Mouse (Mus musculus) Patski (cell line): Measurements from ENCODE around the gene Mmgt2. TPM values are rescaled to one million over a fixed set of nuclear protein-coding genes. Genes with fewer than 3 reads are reported as not detected.

Source experiments
- ATAC-seq: fragments of 100-300 bp; one replicate; pipeline ENCODE4 v1.8.0; 2021
- CTCF ChIA-PET: fragments of 350-600 bp; sonication (Branson Sonifier 250); formaldehyde crosslinking; loops from one replicate; lab custom pipeline; 2022; ENCODE audit warnings: inconsistent platforms; lab: Charles Lee
- POLR2A ChIA-PET: fragments of 350-600 bp; sonication (Branson Sonifier 250); formaldehyde crosslinking; loops from one replicate; lab custom pipeline; 2022; ENCODE audit warnings: antibody characterized with exemption, inconsistent platforms; lab: Charles Lee
- DNase-seq: peaks from one replicate; pipeline ENCODE4 v3.0.0-alpha.2; 2011; ENCODE audit warnings: low read depth, low spot score
- H3K27me3 ChIP-seq: fragments of 371-371 bp; one replicate; pipeline ENCODE4 v1.5.1; 2021
- CTCF ChIP-seq: fragments of 100-300 bp; IDR thresholded peaks from one replicate; pipeline ENCODE4 v1.5.1; 2021
- in situ Hi-C: fragments of 300-500 bp; cut with MboI; formaldehyde crosslinking; loops from 3 replicates; pipeline ENCODE4 v1.11.1; 2018; ENCODE audit warnings: low pct_unique_long_range_greater_than_20kb, mixed read lengths
- polyA plus RNA-seq: library from polyadenylated mRNA; unstranded; gene quantifications from one replicate; pipeline ENCODE4 v1.2.3, GENCODE M21; 2021

The Mmgt2 gene
- polyA plus RNA-seq, 1 experiment from 2014 or later = 55.6 TPM

DNA sequence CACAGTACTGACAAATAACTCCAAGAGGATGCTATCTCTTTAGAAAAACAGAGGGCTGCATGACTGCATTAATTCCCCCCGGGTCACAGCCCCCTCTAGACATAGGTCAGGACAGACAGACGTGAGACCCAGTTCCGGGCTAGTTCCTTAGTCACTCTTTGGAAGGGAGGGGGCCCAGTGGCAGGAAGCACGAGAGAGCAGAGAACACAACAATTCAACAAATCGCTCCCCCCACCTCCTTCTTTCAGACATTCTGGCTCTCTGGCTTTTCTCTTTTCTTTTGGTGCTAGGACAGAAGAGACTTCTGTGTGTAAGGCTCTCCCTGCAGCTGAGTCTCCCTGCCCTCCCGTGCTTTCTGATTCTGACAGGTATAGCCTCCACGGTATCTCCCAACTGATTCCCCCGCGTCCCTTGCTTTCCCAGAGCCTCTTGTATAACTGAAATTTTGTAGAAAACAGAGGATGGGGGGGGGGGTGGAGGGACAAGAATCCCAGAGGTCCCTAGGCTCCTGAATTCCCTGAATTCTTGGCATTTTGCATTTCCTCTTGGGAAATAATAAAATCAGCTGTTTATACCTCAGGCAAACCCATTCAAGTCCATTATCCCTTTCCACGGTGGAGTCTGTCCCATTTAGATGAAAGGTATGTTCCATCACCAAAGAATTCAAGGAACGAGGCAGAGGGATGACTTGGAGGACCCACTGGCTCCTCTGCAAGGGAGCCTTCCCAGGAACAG, 12.2 kb upstream of the Mmgt2 start:
- ChIA-PET CTCF (no interaction called here), POLR2A (interaction anchor here (0.7 kb wide), 1 partner anchor 17 kb away, joined by 3 read pairs; no protein-coding TSS in a partner anchor)
- H3K27me3 ChIP-seq = no peaks in the 10 kb centered on the region
- TF ChIP-seq CTCF = no peak
- in situ Hi-C loops = no loop called here
- DNase-seq (no peak), ATAC-seq (no peak)

DNA sequence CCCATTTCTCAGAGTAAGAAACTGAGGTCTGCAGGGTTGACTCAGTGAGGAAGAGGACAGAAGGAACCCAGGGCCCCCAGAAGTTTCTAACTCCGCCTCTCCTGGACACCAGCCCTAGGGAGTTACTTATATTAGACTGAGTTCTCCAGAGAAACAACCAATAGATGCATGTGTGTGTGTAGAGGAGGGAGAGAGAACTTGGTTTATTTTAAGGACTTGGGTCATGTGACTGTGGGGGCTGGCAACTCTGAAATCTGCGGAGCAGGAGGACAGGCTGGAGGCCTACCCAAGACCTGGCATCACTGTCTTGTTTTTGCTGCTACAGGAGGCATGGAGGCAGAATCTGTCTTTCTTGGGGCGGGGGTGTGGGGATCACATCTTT, 11.6 kb upstream of the Mmgt2 start:
- DNase-seq (no peak), ATAC-seq (no peak)
- TF ChIP-seq CTCF = no peak
- H3K27me3 ChIP-seq = no peaks in the 10 kb centered on the region
- CTCF ChIA-PET = no interaction called here
- in situ Hi-C loops = no loop called here
- POLR2A ChIA-PET = interaction anchor here (0.7 kb wide), 1 partner anchor 16 kb away, joined by 3 read pairs; no protein-coding TSS in a partner anchor

DNA sequence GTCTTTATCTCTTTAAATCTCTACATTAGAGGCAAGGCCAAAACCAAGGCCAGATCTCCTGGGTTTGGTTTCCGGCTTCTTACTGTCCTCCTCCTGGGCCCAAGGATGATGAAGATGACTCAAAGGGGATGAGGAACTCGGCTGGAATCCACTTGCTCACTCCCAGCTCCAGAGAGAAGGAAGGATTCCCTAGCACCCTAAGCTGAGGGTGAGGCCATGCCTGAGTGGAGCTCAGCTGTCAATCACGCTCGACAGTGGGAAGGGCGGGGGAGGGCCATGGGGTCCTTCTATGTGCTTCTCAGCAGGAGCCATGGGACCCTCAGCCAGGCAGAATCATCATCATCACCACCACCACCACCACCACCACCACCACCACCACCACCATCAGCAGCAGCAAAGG, 11.1 kb upstream of the Mmgt2 start:
- peak; percentile 31 for ATAC-seq
- DNase-seq = no peak
- TF ChIP-seq CTCF = no peak
- no peaks in the 10 kb centered on the region for H3K27me3 ChIP-seq
- ChIA-PET CTCF (no interaction called here), POLR2A (no interaction called here)
- in situ Hi-C loops = no loop called here

DNA sequence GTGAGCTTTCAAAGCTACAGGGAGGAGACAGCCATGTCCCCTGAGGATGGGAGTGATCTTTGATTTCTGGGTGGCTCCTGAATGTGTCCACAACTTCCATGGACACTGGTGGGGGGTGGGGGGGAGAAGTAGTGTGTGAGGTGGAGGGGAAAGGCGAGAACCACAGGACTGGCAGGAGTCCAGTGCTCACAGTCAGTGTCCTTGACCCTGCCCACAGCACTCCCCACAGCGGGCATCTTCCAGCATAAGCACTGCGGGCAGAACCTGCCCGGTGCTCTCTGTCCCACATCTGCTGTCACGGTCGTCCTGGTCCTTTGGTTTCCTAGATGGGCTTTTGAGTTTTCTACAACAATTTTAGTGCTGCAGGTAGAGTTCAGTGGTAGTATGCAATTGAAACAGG, 10.7 kb upstream of the Mmgt2 start:
- in situ Hi-C loops = no loop called here
- CTCF ChIA-PET = no interaction called here
- ATAC-seq (no peak), DNase-seq (no peak)
- POLR2A ChIA-PET = no interaction called here
- no peaks in the 10 kb centered on the region for H3K27me3 ChIP-seq
- no peak for TF ChIP-seq CTCF

DNA sequence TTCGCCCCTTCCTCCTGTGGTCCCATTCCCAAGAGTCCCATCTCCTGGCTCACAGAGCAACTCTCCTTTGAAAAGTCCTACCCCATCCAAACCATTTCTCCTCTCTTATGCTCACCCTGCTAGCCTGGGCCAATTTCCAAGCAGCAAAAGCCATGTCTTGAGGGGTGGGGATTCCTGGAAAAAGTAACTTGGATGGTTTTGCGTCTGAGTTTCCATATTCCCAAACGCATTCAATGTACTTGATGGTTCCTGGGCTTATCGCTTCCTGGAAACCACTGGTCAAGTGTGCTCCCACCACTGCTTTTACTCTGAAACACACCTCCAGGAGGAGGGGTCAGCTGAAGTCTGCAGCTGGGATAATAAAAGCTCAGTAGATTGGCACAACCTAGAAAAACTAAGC, 10.1 kb upstream of the Mmgt2 start:
- no peak for TF ChIP-seq CTCF
- in situ Hi-C loops = no loop called here
- ATAC-seq = no peak
- POLR2A ChIA-PET = no interaction called here
- DNase-seq = no peak
- H3K27me3 ChIP-seq = no peaks in the 10 kb centered on the region
- CTCF ChIA-PET = interaction anchor here (1.1 kb wide), 1 partner anchor 9 kb away, joined by 3 read pairs; no protein-coding TSS in a partner anchor

DNA sequence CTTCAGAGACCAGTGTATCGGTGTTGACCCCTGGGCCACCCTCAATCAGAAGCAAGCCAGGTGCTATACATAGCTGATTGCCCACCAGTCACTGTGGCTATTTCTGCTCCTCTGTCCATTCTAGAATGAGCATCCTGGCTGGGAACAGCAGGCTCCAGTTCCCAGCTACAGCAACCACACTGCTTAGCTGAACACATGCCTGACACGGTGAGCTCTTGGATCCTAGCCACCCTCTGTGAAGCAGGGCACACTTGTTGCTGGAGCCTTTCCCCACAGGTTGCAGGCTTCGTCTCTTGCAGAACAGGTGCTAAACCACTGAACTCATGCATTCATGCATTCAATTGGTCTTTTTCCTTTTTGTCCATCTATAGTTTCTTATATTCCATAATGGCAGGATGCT, 8.1 kb upstream of the Mmgt2 start:
- no peak for ATAC-seq
- DNase-seq = no peak
- no peak for TF ChIP-seq CTCF
- no peaks in the 10 kb centered on the region for H3K27me3 ChIP-seq
- ChIA-PET CTCF (interaction anchor here (1.3 kb wide), 1 partner anchor 27 kb away, joined by 5 read pairs; no protein-coding TSS in a partner anchor), POLR2A (interaction anchor here (1.2 kb wide), 1 partner anchor 38 kb away, joined by 3 read pairs; no protein-coding TSS in a partner anchor)
- in situ Hi-C loops = no loop called here

DNA sequence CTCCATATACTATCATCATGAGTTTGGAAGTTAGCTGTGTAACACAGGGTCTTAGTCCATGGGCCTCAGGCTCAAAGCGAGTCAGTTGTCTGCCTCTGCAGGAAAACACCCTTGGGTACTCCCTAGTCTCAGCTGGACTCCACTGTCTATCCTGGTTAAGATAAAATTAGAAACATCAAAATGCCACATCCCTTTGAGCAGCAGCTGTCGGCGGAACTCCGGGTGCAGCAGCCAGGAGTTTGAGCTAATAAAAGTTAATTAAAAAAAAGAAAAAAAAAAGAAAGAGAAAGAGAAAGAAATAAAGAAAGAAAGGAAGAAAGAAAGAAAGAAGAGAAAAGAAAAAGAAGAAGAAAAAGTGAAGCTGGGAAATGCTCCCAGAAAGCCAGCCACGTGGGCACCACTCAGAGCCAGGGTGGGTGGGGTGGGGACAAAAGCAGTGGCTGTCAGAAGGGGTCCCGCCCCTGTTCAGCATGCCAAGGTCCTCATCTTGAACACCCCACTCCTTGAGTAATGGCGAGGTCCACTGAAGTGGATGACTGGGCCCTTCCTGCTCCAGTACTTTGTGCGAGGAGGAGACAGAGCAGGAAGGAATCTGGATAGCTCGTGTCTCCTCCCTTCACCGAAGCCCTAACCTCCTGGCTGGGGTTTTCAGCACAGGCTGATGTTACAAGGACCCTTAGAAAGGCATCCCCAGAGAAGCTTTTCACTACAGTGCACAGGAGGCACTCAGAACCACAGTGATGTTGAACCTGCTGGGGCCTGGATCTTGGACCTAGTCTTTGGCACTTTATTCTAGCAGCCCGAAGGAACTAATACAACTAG, 6.2 kb upstream of the Mmgt2 start:
- POLR2A ChIA-PET = interaction anchor here (0.6 to 0.7 kb wide), 2 partner anchors 12 to 395 kb away, joined by 3 read pairs; no protein-coding TSS in a partner anchor
- ATAC-seq = no peak
- CTCF ChIA-PET = no interaction called here

DNA sequence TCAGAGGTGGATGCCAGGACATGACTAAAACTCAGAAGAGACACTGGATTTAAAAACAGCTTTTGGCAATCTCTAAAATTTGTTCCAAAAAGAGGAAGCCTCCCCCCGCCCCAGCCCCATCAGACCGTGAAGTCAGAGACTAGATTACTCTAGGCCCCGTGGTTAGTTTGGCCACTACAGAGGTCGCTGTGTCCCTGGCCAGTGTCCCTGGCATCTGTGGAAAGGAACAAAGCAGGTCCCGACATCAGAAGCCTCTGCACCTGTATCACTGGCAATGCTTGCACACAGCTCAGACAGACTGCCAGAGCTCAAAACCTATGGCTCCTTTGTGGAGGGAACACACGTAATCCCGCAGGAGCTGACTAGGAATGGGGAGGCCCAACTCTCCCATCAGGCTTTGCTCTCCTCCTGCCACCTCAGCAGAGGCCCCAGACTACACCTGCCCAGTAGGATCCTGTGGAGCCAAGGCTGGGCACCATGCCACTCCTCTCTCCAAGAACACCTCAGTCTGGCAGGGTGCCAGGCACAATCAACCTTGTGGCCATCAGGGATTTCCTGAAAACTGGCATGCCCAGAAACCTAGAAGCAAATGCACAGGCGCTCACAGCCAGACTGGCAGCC, 5.3 kb upstream of the Mmgt2 start:
- in situ Hi-C loops = no loop called here
- no peaks in the 10 kb centered on the region for H3K27me3 ChIP-seq
- no peak for TF ChIP-seq CTCF
- no peak for ATAC-seq
- DNase-seq = no peak
- CTCF ChIA-PET = no interaction called here
- POLR2A ChIA-PET = no interaction called here

More for the DNA sequence above, 6.2 kb upstream of the Mmgt2 start:
- no peak for TF ChIP-seq CTCF
- no peak for DNase-seq
- in situ Hi-C loops = no loop called here
- no peaks in the 10 kb centered on the region for H3K27me3 ChIP-seq

DNA sequence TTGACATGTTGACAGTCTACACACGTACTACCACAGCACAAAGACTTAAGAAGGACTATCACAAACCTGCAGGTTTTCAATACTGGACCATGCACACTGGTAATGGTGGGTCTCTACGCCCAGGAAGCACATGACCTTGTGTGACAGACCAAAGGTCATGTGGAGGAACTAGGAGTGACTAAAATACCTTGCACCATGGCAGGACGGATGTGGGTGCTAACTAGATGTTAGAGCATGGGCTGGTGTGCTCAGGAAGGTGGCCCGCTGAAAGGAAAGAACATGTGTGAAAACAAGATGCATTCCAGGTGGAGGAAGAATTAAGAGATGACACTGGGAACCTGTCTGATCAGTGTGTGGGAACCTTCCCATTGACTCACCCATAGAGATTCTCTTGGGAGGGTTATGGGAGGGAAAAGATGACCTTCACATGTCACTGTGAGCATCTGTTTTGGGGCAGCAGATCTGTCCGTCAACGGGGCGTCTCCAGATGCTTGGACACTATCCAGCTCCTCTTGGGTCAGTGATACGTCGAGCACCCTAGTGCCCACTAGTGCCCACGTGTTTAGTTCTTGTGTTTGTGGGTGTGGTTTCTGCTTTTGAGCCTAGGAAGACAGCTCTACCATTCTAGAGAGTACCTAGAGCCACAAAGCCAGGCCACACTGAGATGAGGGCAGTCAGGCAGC, 4.6 kb upstream of the Mmgt2 start:
- H3K27me3 ChIP-seq = no peaks in the 10 kb centered on the region
- DNase-seq (no peak), ATAC-seq (no peak)
- ChIA-PET POLR2A (no interaction called here), CTCF (no interaction called here)
- in situ Hi-C loops = no loop called here
- no peak for TF ChIP-seq CTCF
